Mouse (Mus musculus): ENCODE results near the gene Stk40. TPM values are rescaled to one million over a fixed set of nuclear protein-coding genes. Genes with fewer than 3 reads are reported as not detected.
A peak's percentile ranks its signal among the peaks of the same experiment; 100 is the strongest.

Gene Stk40
- polyA plus RNA-seq, 1 experiment from 2014 or later, result 15.2 TPM

DNA sequence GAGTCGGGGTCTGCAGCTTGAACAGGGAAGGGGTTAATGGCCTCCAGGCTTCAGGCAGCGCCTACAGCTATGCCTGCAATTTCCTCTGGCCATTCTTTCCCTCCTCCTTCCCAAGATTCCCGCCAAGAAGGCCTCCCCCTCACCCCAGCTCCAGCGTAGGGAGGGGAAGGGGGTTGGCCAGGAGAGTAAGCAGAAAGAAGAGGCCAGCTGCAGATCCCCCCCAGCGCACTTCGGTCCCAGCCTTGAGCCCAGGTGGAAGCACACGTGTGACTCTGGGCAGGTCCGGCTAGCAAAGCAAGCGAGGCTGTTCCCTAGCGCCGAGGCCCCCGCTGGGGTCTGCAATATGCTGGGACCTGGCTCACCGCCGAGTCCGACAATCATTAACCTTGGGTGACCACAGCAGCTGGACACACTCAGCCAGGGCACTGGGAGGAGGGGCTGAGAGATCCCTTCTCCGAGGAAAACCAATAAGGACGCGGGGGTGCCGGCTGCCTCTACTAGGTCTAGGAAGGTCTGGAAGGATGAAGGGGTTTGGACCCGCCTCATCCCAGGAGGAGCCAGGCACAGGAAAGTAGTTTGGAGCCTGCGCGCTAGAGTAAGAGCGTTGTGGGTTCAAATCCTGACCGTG, 43.9 kb downstream of the Stk40 start, which contains the start of gene Eva1b:
TSS of gene Eva1b (plus strand) at position 212 of the 628 bp plus-strand sequence.
- Histone ChIP-seq H3K9me3 (ENCODE audit: control insufficient read depth, low read length) (no peaks in the 10 kb centered on the region), H3K4me3 (ENCODE audit: low read depth, low read length) (peak within 1 kb of the TSS; percentile 39), H3K4me2 (ENCODE audit: low read depth, low read length) (peak within 1 kb of the TSS; percentile 60), H3K27me3 (ENCODE audit: control insufficient read depth, insufficient read depth, low read length) (peaks cover 18% of the 10 kb centered on the region), H3K9ac (replicated peaks; ENCODE audit: low read depth, low read length) (peak within 1 kb of the TSS; percentile 55), H3K27ac (ENCODE audit: low read depth, low read length) (peak within 1 kb of the TSS; percentile 22; the same call in 1 of the 2 replicates), H3K4me1 (ENCODE audit: control insufficient read depth, insufficient read depth, low read length) (peaks cover 12% of the 10 kb centered on the region), H3K36me3 (ENCODE audit: control insufficient read depth, insufficient read depth, low read length) (no peaks in the 10 kb centered on the region)
- ATAC-seq (ENCODE audit: low read depth), result no peak
- 2% methylated on average over 24 of the region's 24 CpGs for WGBS

DNA sequence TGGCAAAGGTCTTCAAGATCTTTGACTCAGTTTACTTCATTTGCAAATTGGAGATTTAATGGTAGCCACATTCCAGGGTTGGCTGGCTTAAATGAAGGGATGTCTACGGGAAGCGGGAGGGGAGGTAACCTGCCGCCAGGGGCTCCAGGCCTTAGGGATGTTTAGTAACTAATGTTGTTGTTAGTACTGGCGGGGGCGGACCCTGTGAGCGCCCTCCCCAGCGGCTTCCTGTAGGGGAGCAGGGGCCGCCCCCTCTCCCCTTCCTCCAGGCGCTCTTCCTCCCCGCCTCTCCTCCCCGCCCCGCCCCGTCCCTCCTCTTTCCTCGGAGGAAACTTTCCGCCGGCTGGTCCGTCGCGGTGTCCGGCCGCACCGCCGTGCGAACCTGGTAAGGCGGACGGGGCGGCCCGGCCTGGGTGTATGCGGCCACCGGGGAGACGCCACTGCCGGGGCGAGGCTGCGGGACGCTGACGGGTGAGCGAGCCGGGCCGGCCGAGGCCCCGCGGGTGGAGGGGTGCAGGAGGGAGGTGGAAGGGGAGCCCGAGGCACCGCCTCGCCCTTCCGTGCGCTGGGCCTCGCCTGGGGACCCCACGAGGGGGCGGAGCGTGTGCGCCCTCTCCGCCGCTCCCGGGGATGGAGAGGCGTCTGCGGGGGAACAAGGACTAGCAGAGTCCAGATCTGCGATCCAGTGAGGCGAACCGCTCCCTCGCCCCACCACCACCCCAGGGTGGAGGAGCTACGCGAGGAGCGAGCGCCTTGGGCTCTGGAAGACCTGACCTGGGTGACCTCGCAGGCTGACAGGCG, 44.6 kb downstream of the Stk40 start:
- WGBS, result under 1% methylated on average over 37 of the region's 67 CpGs

DNA sequence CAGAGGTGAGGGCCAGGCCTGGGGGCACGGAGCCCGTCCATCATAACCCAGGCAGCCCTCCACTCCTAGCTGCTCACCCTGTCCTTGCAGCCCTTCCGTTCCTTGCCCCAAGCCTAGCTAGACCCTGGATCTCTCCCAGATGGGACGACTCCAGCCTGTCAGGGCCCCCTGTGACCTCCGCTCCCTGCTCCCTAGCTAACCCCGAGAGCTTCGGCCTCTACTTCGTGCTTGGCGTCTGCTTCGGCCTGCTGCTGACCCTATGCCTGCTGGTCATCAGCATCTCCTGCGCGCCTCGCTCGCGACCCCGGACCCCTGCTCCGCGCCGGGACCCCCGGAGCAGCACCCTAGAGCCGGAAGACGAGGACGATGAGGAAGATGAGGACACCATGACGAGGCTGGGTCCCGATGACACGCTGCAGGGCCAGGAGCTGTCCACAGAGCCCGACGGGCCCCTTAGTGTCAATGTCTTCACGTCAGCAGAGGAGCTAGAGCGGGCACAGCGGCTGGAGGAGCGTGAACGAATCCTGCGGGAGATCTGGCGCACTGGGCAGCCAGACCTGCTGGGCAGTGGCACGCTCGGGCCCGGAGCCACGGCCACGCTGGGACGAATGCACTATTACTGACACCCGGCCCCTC, 45.4 kb downstream of the Stk40 start:
- 25% methylated on average over 42 of the region's 42 CpGs for WGBS

More for the DNA sequence above, 44.6 kb downstream of the Stk40 start:
- Histone ChIP-seq H3K27ac (ENCODE audit: low read depth, low read length) (peak overlapping the region; percentile 22; the same call in 1 of the 2 replicates), H3K4me2 (ENCODE audit: low read depth, low read length) (peak overlapping the region; percentile 60), H3K4me1 (ENCODE audit: control insufficient read depth, insufficient read depth, low read length) (peaks cover 12% of the 10 kb centered on the region), H3K9ac (replicated peaks; ENCODE audit: low read depth, low read length) (peak overlapping the region; percentile 55), H3K9me3 (ENCODE audit: control insufficient read depth, low read length) (no peaks in the 10 kb centered on the region), H3K4me3 (ENCODE audit: low read depth, low read length) (peak overlapping the region; percentile 39), H3K27me3 (ENCODE audit: control insufficient read depth, insufficient read depth, low read length) (peaks cover 18% of the 10 kb centered on the region), H3K36me3 (ENCODE audit: control insufficient read depth, insufficient read depth, low read length) (no peaks in the 10 kb centered on the region)
- ATAC-seq (ENCODE audit: low read depth), result peak; percentile 28; the same call in 1 of the 2 replicates

DNA sequence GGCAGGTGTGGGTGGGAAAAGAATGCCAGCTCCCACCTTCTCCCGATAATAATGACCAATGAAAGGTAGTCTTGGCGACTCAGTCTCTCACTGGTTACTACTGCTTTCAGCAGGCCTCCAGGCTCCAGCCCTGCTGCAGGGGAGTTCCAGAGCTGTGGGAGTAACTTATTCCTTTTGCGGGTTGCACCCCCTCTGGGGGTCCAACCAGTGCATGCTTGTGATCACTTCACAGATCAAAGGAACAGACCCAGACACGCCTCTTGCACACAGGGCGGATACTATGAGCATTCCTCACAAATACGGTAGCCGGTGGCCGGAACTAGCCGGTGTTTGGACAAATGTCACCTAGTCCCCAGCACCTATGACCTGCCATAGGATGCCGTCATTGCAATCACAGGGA, 46.0 kb downstream of the Stk40 start:
- Histone ChIP-seq H3K27ac (ENCODE audit: low read depth, low read length) (no peak overlapping the region), H3K4me3 (ENCODE audit: low read depth, low read length) (no peak overlapping the region; the same call in 1 of the 2 replicates), H3K4me1 (ENCODE audit: control insufficient read depth, insufficient read depth, low read length) (peaks cover 12% of the 10 kb centered on the region), H3K27me3 (ENCODE audit: control insufficient read depth, insufficient read depth, low read length) (peaks cover 18% of the 10 kb centered on the region), H3K36me3 (ENCODE audit: control insufficient read depth, insufficient read depth, low read length) (no peaks in the 10 kb centered on the region), H3K4me2 (ENCODE audit: low read depth, low read length) (peak overlapping the region; percentile 60; the same call in 1 of the 2 replicates), H3K9ac (replicated peaks; ENCODE audit: low read depth, low read length) (no peak overlapping the region), H3K9me3 (ENCODE audit: control insufficient read depth, low read length) (no peaks in the 10 kb centered on the region)
- 57% methylated on average over 10 of the region's 10 CpGs for WGBS
- no peak for ATAC-seq (ENCODE audit: low read depth)

More for the DNA sequence above, 45.4 kb downstream of the Stk40 start:
- Histone ChIP-seq H3K36me3 (ENCODE audit: control insufficient read depth, insufficient read depth, low read length) (no peaks in the 10 kb centered on the region), H3K27ac (ENCODE audit: low read depth, low read length) (no peak overlapping the region), H3K9ac (replicated peaks; ENCODE audit: low read depth, low read length) (peak overlapping the region; percentile 55; the same call in 1 of the 2 replicates), H3K4me3 (ENCODE audit: low read depth, low read length) (peak overlapping the region; percentile 39), H3K9me3 (ENCODE audit: control insufficient read depth, low read length) (no peaks in the 10 kb centered on the region), H3K4me1 (ENCODE audit: control insufficient read depth, insufficient read depth, low read length) (peaks cover 12% of the 10 kb centered on the region), H3K4me2 (ENCODE audit: low read depth, low read length) (peak overlapping the region; percentile 60), H3K27me3 (ENCODE audit: control insufficient read depth, insufficient read depth, low read length) (peaks cover 18% of the 10 kb centered on the region)
- ATAC-seq (ENCODE audit: low read depth), result no peak; the same call in 1 of the 2 replicates

DNA sequence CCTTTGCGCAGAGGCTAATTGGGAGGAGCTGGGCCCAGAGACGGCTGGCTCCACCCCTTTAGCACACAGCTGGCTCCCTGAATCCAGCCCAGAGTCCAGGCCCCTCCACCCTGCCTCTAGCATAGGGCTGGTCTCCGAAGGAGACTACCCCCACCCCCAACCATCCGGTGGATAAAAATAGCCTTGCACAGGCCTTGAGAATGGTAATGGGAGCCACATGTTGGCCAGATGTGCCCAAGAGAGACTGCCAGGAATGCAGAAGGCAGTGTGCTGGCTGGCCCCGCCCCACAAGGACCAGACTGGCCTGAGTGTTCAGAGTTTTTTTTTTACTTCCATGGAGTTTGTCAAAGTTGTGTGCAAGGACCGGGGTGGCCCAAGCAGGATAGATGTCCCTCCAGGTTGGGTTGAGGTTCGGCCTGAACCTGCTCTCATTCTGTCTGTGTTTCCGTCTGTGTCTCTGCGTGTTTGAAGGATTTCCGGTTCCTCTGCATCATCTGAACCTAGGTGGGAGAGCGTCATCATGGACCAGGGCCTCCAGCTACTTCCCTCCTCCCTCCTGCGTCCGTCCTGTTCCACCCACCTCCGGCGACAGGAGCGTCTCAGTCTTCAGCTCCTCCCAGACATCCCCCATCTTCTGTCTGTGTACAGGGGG, 46.7 kb downstream of the Stk40 start:
- no peak overlapping the region for H3K4me3 ChIP-seq (ENCODE audit: low read depth, low read length)
- H3K4me2 ChIP-seq (ENCODE audit: low read depth, low read length), result no peak overlapping the region; the same call in 1 of the 2 replicates
- 63% methylated on average over 16 of the region's 16 CpGs for WGBS
- no peaks in the 10 kb centered on the region for H3K9me3 ChIP-seq (ENCODE audit: control insufficient read depth, low read length)
- H3K27me3 ChIP-seq (ENCODE audit: control insufficient read depth, insufficient read depth, low read length), result peaks cover 18% of the 10 kb centered on the region
- no peak overlapping the region for H3K27ac ChIP-seq (ENCODE audit: low read depth, low read length)
- no peak overlapping the region for H3K9ac ChIP-seq (replicated peaks; ENCODE audit: low read depth, low read length)
- H3K4me1 ChIP-seq (ENCODE audit: control insufficient read depth, insufficient read depth, low read length), result peaks cover 12% of the 10 kb centered on the region
- ATAC-seq (ENCODE audit: low read depth), result no peak
- no peaks in the 10 kb centered on the region for H3K36me3 ChIP-seq (ENCODE audit: control insufficient read depth, insufficient read depth, low read length)

DNA sequence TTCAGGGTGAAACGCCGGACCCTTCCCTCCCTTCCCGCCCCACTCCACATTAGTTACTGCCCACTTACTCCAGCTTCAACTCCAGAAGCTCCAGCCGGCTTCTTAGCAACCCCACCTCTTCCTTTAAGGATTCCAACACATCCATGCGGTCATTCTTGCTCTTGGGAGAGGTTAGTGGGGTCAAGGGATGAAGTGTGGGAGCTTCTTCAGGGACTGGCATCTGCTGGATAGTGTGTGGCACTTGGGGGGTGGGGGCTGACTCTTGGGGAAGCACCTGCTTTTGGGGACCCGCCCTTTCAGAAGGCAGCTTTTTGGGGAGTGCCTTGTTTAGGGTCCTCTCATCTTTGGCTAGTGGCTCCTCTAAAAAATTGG, 47.2 kb downstream of the Stk40 start:
- 70% methylated on average over 6 of the region's 6 CpGs for WGBS
- no peak overlapping the region for H3K27ac ChIP-seq (ENCODE audit: low read depth, low read length)

DNA sequence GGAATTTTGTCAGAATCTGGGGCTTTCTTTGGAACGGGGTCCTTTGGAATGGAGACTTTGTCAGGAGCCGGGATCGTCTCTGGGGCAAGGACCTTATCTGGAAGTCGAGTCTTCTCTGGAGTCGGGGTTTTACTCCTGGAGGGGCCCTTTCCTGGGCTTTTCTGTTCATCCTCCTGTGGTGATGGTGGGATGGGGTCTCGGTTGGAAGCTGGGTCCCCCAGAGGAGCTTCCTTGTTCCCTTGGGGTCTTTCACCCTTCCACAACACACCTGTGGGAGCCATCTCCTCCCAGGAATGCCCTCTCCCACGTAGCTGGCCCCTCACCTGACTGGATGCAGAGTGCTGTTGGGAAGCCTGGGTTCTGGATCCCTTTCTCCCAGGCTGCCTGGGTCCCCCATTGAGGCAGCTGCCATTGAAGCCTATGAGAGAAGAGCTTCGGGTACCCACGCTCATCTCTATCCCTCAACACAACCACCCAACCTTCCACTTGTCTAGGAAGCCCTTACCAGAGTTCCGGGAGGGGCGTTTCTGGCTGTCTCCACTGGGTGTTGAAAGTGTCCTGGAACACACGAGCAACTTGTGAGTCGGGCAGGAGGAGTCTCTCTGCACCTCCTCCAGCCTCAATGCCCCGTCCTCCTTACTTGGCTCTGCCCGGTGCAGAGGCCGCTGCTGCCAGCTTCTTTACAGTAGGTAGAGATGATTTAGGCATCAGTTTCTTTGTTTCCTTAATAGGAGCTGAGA, 48.1 kb downstream of the Stk40 start:
- 87% methylated on average over 16 of the region's 16 CpGs for WGBS
- Histone ChIP-seq H3K27me3 (ENCODE audit: control insufficient read depth, insufficient read depth, low read length) (peaks cover 18% of the 10 kb centered on the region), H3K27ac (ENCODE audit: low read depth, low read length) (no peak overlapping the region), H3K4me1 (ENCODE audit: control insufficient read depth, insufficient read depth, low read length) (peaks cover 12% of the 10 kb centered on the region), H3K4me2 (ENCODE audit: low read depth, low read length) (no peak overlapping the region), H3K4me3 (ENCODE audit: low read depth, low read length) (no peak overlapping the region), H3K9me3 (ENCODE audit: control insufficient read depth, low read length) (no peaks in the 10 kb centered on the region), H3K36me3 (ENCODE audit: control insufficient read depth, insufficient read depth, low read length) (no peaks in the 10 kb centered on the region), H3K9ac (replicated peaks; ENCODE audit: low read depth, low read length) (no peak overlapping the region)
- ATAC-seq (ENCODE audit: low read depth), result no peak

More for the DNA sequence above, 47.2 kb downstream of the Stk40 start:
- Histone ChIP-seq H3K36me3 (ENCODE audit: control insufficient read depth, insufficient read depth, low read length) (no peaks in the 10 kb centered on the region), H3K4me3 (ENCODE audit: low read depth, low read length) (no peak overlapping the region), H3K9ac (replicated peaks; ENCODE audit: low read depth, low read length) (no peak overlapping the region), H3K9me3 (ENCODE audit: control insufficient read depth, low read length) (no peaks in the 10 kb centered on the region), H3K4me1 (ENCODE audit: control insufficient read depth, insufficient read depth, low read length) (peaks cover 12% of the 10 kb centered on the region), H3K4me2 (ENCODE audit: low read depth, low read length) (no peak overlapping the region), H3K27me3 (ENCODE audit: control insufficient read depth, insufficient read depth, low read length) (peaks cover 18% of the 10 kb centered on the region)
- no peak for ATAC-seq (ENCODE audit: low read depth)

DNA sequence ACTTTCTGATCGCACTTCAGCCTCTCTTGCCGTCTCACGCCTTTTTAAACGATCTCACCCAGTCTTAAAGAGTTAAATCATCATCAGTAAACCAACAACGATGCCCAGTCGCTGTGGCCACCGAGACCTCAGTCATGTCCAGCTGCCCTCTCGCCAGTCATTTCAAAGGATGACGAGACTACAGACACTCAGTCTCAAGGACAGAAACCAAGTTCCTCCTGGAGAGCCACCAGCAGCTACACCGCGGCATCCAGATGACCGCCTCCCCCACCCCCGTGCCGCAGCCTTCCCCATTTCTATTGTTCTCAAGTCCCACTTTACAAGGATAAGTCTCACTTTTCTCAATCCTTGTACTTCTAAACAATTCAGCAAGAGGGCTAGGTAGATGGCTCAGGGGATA, 49.1 kb downstream of the Stk40 start:
- Histone ChIP-seq H3K4me1 (ENCODE audit: control insufficient read depth, insufficient read depth, low read length) (peaks cover 6% of the 10 kb centered on the region), H3K4me2 (ENCODE audit: low read depth, low read length) (no peak overlapping the region), H3K36me3 (ENCODE audit: control insufficient read depth, insufficient read depth, low read length) (no peaks in the 10 kb centered on the region), H3K9me3 (ENCODE audit: control insufficient read depth, low read length) (no peaks in the 10 kb centered on the region), H3K27me3 (ENCODE audit: control insufficient read depth, insufficient read depth, low read length) (peaks cover 13% of the 10 kb centered on the region), H3K4me3 (ENCODE audit: low read depth, low read length) (no peak overlapping the region), H3K27ac (ENCODE audit: low read depth, low read length) (no peak overlapping the region), H3K9ac (replicated peaks; ENCODE audit: low read depth, low read length) (no peak overlapping the region)
- ATAC-seq (ENCODE audit: low read depth), result no peak
- WGBS, result 56% methylated on average over 14 of the region's 14 CpGs

Data from neural tube, embryonic 14.5 days (tissue).